Mouse (Mus musculus): ENCODE data around the gene Aldh3a1.

Aldh3a1 gene

GRCm38 (mm10) chr11:61197935-61198334 lies 9.4 kb upstream of the Aldh3a1 start:
- DNase-seq, result no peak

GRCm38 (mm10) chr11:61199620-61200362 lies 7.5 kb upstream of the Aldh3a1 start:
- no peak for DNase-seq

GRCm38 (mm10) chr11:61202186-61202585 lies 5.2 kb upstream of the Aldh3a1 start:
- no peak for DNase-seq

DNA sequence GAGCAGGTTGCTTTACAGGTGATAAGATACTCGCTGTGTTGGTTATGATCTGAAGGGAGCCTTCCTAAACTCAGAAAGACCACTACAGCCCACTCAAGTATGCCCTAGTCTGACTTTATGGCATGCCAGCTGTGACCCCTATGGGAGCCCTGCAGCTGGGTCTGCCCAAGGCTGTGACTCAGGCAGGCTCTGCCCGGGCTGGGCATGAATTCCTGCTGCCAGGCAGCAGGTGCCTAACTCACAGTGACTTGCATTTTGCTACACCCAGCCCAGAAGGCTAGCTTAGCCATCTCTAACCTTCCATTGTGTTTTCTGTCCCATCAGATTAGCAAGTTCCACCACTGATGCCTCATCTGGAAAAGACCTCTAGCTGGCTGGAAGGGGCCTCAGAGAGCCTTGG lies 4.5 kb upstream of the Aldh3a1 start:
- DNase-seq, result no peak

DNA sequence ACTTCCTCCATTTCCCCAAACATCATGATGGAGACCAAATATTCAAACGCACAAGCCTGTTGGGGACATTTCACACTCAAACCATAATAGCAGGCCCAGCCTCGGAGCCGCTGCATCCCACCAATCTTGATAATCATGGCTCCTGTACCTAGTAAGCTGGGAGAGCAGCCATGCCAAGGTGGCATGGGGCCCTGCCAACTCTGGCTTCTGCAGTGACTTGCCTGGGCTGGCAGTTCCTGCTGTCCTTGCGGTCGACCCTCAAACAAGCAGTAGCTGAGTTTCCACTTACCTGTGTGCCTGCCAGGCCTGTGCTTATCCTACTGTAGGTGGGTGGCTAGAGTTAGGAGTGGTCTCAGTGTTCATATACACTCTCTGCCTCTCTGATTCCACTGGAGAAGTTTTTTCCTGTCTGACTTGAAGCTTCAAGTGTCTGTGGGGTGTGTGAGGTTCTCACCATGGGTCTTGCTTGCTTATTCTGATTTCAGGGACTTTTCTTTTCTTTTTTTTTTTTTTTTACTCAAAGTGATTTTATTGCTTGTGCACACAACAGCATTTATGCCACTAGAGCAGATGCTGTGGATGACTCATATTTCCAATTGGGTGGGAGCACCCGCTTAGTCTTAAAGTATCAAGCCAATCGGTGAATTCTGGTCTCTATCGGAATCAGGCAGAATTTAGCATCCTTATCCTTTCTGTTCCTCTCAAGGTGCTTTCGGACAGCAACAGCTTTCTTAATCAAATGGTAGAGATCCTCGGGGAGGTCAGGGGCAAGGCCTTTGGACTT lies 2.0 kb upstream of the Aldh3a1 start:
- DNase-seq, result no peak

DNA sequence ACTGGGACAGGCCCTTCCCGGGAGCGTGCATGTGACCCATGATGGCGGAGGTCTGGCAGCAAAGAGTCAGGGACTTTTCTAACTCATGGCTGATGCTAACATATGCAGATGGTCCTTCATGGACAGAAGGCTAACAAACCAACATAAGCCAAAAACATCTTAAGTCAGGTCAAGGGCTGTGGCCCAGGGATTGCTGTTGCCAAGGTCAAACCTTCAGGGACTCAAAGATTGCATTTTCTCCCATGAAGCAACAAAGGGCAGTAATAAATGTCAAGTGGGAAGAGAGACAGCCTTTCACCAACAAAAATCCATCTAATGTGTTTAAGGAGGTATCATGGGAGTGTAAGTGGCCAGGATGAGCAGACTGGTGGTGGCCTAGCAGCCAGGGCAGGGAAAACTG lies 1.2 kb upstream of the Aldh3a1 start:
- peak; percentile 48 for DNase-seq

- DNase-seq, result no peak
These were observed 979 bp downstream of the Aldh3a1 start for GRCm38 (mm10) chr11:61208316-61208715.

DNA sequence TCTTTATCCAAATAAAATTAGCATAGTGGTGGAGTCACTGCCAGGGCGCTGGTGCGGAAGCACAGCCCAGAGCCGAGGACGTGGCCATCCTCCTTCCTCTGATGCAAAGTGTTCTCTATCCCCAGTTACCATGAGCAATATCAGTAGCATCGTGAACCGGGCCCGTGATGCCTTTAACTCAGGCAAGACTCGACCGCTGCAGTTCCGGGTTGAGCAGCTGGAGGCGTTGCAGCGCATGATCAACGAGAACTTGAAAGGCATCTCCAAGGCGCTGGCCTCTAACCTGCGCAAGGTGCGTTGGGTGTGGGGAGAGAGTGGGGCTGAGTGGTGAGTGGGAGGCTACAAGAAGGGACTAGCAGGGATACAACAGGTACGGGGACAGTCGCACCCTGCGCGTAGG lies 4.8 kb downstream of the Aldh3a1 start:
- no peak for DNase-seq

DNA sequence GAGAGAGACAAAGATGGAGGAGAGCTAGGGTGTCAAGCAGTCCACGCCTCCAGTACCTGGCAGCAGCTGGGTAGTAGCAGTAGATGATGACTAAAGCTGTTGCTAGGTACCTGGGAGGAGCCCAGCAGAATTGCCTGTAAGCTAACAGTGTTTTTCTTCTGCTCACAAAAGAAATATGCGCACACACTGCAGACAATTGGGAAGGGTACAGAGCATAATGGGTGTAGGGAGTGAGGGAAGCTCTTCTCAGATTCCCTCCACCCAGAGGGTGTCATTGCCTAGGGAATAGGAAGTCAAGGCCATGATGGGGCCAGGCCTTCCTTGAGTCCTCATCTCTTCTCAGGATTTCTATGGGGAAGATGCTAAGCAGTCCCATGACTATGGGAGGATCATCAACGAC lies 8.6 kb downstream of the Aldh3a1 start:
- no peak for DNase-seq

- no peak for DNase-seq
These were observed 13.0 kb downstream of the Aldh3a1 start for GRCm38 (mm10) chr11:61220156-61220881.

DNA sequence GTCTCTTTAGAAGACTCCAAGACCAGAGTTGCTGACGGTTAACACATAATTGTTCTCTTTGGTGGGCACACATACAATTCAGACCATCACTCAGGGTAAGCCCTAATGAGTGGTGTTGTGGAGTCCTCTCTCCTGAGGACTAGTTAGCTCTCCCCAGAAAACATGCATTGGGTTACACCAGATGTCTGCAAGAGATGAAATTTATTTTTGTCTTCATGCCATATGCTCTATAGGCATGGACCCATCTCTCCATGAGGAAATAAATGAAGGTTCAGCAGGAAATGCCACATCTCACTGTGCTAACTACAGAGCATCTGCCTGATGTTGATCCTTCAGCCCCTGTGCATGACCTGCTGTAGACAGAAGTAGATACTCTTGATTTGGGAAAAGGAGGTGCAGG lies 14.7 kb downstream of the Aldh3a1 start:
- DNase-seq, result no peak

DNA sequence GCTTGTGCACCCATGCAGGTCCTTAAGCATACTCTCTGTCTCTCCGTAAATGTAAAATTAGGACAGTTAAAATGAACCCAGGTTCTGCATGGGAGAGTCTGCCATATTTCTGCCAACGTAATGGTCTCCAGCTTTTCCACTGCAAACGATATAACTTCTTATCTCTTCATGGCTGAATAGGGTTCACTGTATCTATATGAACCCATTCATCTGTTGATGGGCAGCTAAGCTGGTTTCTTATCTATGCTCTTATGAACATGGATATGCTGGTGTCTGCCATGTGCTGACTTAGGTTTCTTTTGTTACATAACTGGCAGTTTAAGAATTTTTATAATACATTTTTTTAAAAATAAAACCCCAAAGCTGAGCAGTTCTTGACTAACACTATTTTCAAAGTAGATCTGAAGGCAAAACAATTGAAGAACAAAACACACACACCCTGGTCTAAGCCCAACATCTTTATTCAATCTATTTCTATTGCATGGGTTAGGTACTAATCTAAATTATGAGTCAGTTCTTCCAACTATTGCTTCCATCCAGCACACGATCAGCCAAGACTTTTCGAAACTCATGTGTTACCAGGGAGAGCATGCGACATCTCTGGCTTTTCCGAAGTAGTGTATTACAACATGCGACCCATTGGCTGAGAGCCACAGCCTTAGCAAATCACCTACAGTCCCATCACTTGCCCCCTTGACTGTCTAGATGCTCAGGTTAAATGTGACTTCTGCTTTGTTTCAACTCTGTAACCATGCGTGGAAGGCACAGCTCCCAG lies 15.8 kb downstream of the Aldh3a1 start:
- DNase-seq, result no peak

GRCm38 (mm10) chr11:61224234-61224744 lies 17.0 kb downstream of the Aldh3a1 start:
- DNase-seq, result no peak

GRCm38 (mm10) chr11:61224907-61225306 lies 17.6 kb downstream of the Aldh3a1 start:
- DNase-seq, result no peak

DNA sequence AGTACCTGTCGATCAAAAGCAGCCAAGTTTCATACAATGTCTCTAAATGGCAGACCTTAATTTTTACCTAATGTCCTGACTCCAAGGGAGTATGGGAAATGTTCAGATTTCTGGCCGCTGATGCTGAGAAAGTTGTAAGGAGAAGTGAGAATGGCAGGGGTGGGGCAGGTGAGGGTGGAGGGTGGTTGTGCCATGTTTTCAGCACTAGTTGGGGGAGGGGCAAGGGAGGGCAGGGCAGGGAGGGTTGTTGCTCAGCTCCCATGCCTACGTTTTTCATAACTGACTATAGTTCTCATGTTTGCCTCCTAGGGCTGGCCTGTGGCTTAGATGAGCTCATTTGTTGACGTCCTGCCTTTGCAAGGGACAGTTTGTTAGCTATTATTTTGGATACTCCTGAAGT lies 18.2 kb downstream of the Aldh3a1 start:
- no peak for DNase-seq

- DNase-seq, result no peak
These were observed 18.6 kb downstream of the Aldh3a1 start for GRCm38 (mm10) chr11:61225941-61226412.

- DNase-seq, result no peak
These were observed 20.5 kb downstream of the Aldh3a1 start for GRCm38 (mm10) chr11:61227816-61228215.

DNA sequence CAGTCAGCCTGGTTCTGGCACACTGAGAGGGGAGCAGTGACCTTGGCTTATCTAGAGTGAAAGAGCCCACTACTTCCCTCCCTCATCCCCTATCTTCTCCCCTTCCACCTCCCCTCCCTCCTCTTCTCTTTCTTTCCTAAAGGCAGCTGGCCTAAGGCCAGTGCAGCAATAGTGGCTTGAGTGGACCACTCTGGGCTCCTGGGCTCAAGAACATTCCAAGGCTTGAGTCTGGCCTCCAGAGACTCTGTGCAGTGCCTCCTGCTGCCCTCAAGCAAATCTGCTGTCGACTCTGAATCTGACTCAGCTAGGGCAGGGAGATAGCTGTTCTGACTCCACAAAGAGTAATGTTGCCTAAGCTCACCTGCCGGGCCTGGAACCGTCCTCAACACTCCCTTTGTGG lies 21.1 kb downstream of the Aldh3a1 start:
- DNase-seq, result no peak

- DNase-seq, result peak; percentile 68
These were observed 24.0 kb downstream of the Aldh3a1 start for GRCm38 (mm10) chr11:61231329-61231728.

- DNase-seq, result no peak
These were observed 26.8 kb downstream of the Aldh3a1 start for GRCm38 (mm10) chr11:61234174-61234573.

DNA sequence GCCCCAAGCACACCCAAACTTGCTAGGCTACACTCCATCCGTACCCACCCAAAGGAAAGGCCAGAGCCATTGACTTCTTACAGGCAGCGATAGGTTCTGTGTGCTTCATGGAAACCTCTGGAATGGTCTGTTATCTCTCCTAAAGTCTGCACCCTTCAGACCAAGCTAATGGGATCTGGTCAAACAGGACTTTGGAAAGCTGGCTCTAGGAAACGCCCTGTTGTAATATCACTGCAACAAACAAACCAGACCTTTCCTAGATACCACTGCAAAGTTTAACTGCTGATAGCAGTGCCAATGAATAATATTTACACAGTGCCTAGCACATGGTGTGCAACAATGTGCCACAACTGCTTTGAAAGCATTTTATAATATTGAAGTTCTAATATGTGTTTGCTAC lies 28.7 kb downstream of the Aldh3a1 start:
- DNase-seq, result no peak

GRCm38 (mm10) chr11:61244406-61244805 lies 37.1 kb downstream of the Aldh3a1 start:
- no peak for DNase-seq

- no peak for DNase-seq
These were observed 44.4 kb downstream of the Aldh3a1 start for GRCm38 (mm10) chr11:61251741-61252140.
